9 mouse cellular contexts compared by ENCODE assay signal in genomic region chr5:113292179-113292578, GRCm38 (mm10). TPM values are rescaled to one million over a fixed set of nuclear protein-coding genes. Genes with fewer than 3 reads are reported as not detected.
DNase-seq lines count a peak whose midpoint lies in the region; ATAC-seq lines count a peak whose summit lies in the region.
"Had no signal": no experiment of that assay in that cellular context is flagged by ENCODE, and none has a peak within 500 bp of the region (broad histone marks: within the 10 kb centered on the region; RNA-seq: fewer than 3 reads in every experiment).

No protein-coding gene starts in this region.

- WGBS in liver, embryonic 13.5 days (ENCODE audit: insufficient replicate concordance) = 10% methylated on average over 8 of the region's 8 CpGs

- H3K9me3 ChIP-seq in liver, embryonic 13.5 days (replicated peaks) = no peaks in the 10 kb centered on the region
- H3K9me3 ChIP-seq: embryonic facial prominence, embryonic 13.5 days had no signal

- H3K4me2 ChIP-seq in liver, embryonic 13.5 days = no peak overlapping the region
- H3K4me2 ChIP-seq: embryonic facial prominence, embryonic 13.5 days had no signal

- no peak overlapping the region for H3K9ac ChIP-seq in liver, embryonic 13.5 days
- H3K9ac ChIP-seq: embryonic facial prominence, embryonic 13.5 days had no signal

- DNase-seq in adrenal gland, postnatal 14 days = peak; percentile 60
- no peak for DNase-seq in adrenal gland, postnatal 4 days (ENCODE audit: low spot score in 2 of 2)
- DNase-seq in kidney, postnatal 14 days = peak; percentile 41
- DNase-seq in kidney, adult 9 months = no peak
- DNase-seq in ZHBTc4 (ENCODE audit: low read depth, low spot score) = peak; percentile 61
- DNase-seq in liver, embryonic 13.5 days = peak; percentile 15
- DNase-seq in left cerebral cortex, postnatal 25 days (ENCODE audit: low spot score in 2 of 2) = no peak
- no peak for DNase-seq in layer of hippocampus, adult 11-12 months (ENCODE audit: low spot score)

- ATAC-seq in liver, embryonic 13.5 days (ENCODE audit: low read depth) = no peak

- no peak overlapping the region for H3K4me3 ChIP-seq in liver, embryonic 13.5 days (replicated peaks)
- H3K4me3 ChIP-seq: embryonic facial prominence, embryonic 13.5 days had no signal

- H3K4me1 ChIP-seq in liver, embryonic 13.5 days (replicated peaks) = peaks cover 3% of the 10 kb centered on the region; the same call in 1 of the 2 replicates

- H3K27me3 ChIP-seq in liver, embryonic 13.5 days = peaks cover 28% of the 10 kb centered on the region

- intact Hi-C loops in left cerebral cortex, postnatal 25 days (cut with DNase I) = no loop called here

- no peak overlapping the region for H3K27ac ChIP-seq in liver, embryonic 13.5 days
- H3K27ac ChIP-seq: embryonic facial prominence, embryonic 13.5 days had no signal

- no peaks in the 10 kb centered on the region for H3K36me3 ChIP-seq in liver, embryonic 13.5 days
- H3K36me3 ChIP-seq: embryonic facial prominence, embryonic 13.5 days had no signal

RNA-seq across cellular contexts. Expression of gene Sgsm1, which starts 18.4 kb away (rescaled TPM):
- 8.8 and 10.4 TPM in 2 replicates for total RNA-seq in adrenal gland, postnatal 14 days (2021)
- total RNA-seq in adrenal gland, postnatal 4 days (2021) = 10 to 100 TPM; 23.0 to 24.3 TPM
- polyA plus RNA-seq in liver, embryonic 13.5 days (2015; fragmentation: Nextera tagmentation; extraction: Ambion mirVana) = 1.4 and 2.0 TPM in 2 replicates
- 100 to 1,000 TPM; 139 to 157 TPM for total RNA-seq in left cerebral cortex, postnatal 25 days (2021)

Comparison
In these comparisons a context has a peak if more than half of its experiments do, and no peak if none do; other contexts are left out.
1. DNase-seq: peak in adrenal gland, postnatal 14 days (single experiment), kidney, postnatal 14 days (single experiment), ZHBTc4 (single experiment) and liver, embryonic 13.5 days (single experiment); none in adrenal gland, postnatal 4 days (0 of 2), kidney, adult 9 months (single experiment), left cerebral cortex, postnatal 25 days (0 of 2) and layer of hippocampus, adult 11-12 months (single experiment).
2. RNA of gene Sgsm1, which starts 18.4 kb away (total RNA-seq): 139 to 157 TPM in left cerebral cortex, postnatal 25 days; 23.0 to 24.3 TPM in adrenal gland, postnatal 4 days and 8.8 to 10.4 TPM in adrenal gland, postnatal 14 days; every median in the first group is over 4 times any median in the second.